Mouse (Mus musculus) Patski (cell line): ENCODE results near the gene Gata2. TPM values are rescaled to one million over a fixed set of nuclear protein-coding genes. Genes with fewer than 3 reads are reported as not detected.

Experiments used
- ATAC-seq: fragments of 100-300 bp; one replicate; pipeline ENCODE4 v1.8.0; 2021
- CTCF ChIA-PET: fragments of 350-600 bp; sonication (Branson Sonifier 250); formaldehyde crosslinking; loops from one replicate; lab custom pipeline; 2022; ENCODE audit warnings: inconsistent platforms; lab: Charles Lee
- POLR2A ChIA-PET: fragments of 350-600 bp; sonication (Branson Sonifier 250); formaldehyde crosslinking; loops from one replicate; lab custom pipeline; 2022; ENCODE audit warnings: antibody characterized with exemption, inconsistent platforms; lab: Charles Lee
- DNase-seq: peaks from one replicate; pipeline ENCODE4 v3.0.0-alpha.2; 2011; ENCODE audit warnings: low read depth, low spot score
- H3K27me3 ChIP-seq: fragments of 371-371 bp; one replicate; pipeline ENCODE4 v1.5.1; 2021
- CTCF ChIP-seq: fragments of 100-300 bp; IDR thresholded peaks from one replicate; pipeline ENCODE4 v1.5.1; 2021
- in situ Hi-C: fragments of 300-500 bp; cut with MboI; formaldehyde crosslinking; loops from 3 replicates; pipeline ENCODE4 v1.11.1; 2018; ENCODE audit warnings: low pct_unique_long_range_greater_than_20kb, mixed read lengths
- polyA plus RNA-seq: library from polyadenylated mRNA; unstranded; gene quantifications from one replicate; pipeline ENCODE4 v1.2.3, GENCODE M21; 2021

Gata2 gene
- polyA plus RNA-seq, 1 experiment from 2014 or later = 6.2 TPM

GRCm38 (mm10) chr6:88174191-88174590 lies 19.5 kb upstream of the Gata2 start:
- no peaks in the 10 kb centered on the region for H3K27me3 ChIP-seq
- ChIA-PET POLR2A (no interaction called here), CTCF (no interaction called here)
- in situ Hi-C loops = no loop called here
- no peak for DNase-seq
- no peak for ATAC-seq
- TF ChIP-seq CTCF = no peak

- ATAC-seq = no peak
- no peaks in the 10 kb centered on the region for H3K27me3 ChIP-seq
- ChIA-PET POLR2A (no interaction called here), CTCF (no interaction called here)
- in situ Hi-C loops = loop anchor here (25.0 kb wide), 1 partner anchor 688 kb away; no protein-coding TSS in a partner anchor
- DNase-seq = no peak
- TF ChIP-seq CTCF = no peak
These were observed 19.0 kb upstream of the Gata2 start for GRCm38 (mm10) chr6:88174676-88175075.

GRCm38 (mm10) chr6:88184671-88185070 lies 9.0 kb upstream of the Gata2 start:
- TF ChIP-seq CTCF = no peak
- H3K27me3 ChIP-seq = no peaks in the 10 kb centered on the region
- CTCF ChIA-PET = no interaction called here
- no peak for DNase-seq
- POLR2A ChIA-PET = no interaction called here
- in situ Hi-C loops = loop anchor here (5.0 to 25.0 kb wide), 2 partner anchors 62 to 678 kb away; no protein-coding TSS in a partner anchor
- ATAC-seq = no peak

GRCm38 (mm10) chr6:88188148-88188547 lies 5.5 kb upstream of the Gata2 start:
- DNase-seq = no peak
- in situ Hi-C loops = loop anchor here (5.0 to 25.0 kb wide), 2 partner anchors 66 to 674 kb away; no protein-coding TSS in a partner anchor
- no peaks in the 10 kb centered on the region for H3K27me3 ChIP-seq
- CTCF ChIA-PET = interaction anchor here (1.1 to 1.8 kb wide), 2 partner anchors 28 to 54 kb away, joined by 3 to 4 read pairs; no protein-coding TSS in a partner anchor
- no peak for TF ChIP-seq CTCF
- POLR2A ChIA-PET = no interaction called here
- no peak for ATAC-seq

GRCm38 (mm10) chr6:88189312-88190042 lies 4.2 kb upstream of the Gata2 start:
- DNase-seq = no peak
- H3K27me3 ChIP-seq = no peaks in the 10 kb centered on the region
- TF ChIP-seq CTCF = no peak
- POLR2A ChIA-PET = interaction anchor here (0.5 to 1.1 kb wide), 2 partner anchors 11 to 1259 kb away, joined by 3 read pairs; no protein-coding TSS in a partner anchor
- CTCF ChIA-PET = interaction anchor here (0.9 to 1.4 kb wide), 2 partner anchors 132 to 298 kb away, joined by 3 read pairs; no protein-coding TSS in a partner anchor
- in situ Hi-C loops = loop anchor here (5.0 to 25.0 kb wide), 3 partner anchors 67 to 673 kb away; no protein-coding TSS in a partner anchor
- ATAC-seq = no peak

GRCm38 (mm10) chr6:88190043-88190309 lies 3.7 kb upstream of the Gata2 start:
- ChIA-PET POLR2A (interaction anchor here (1.1 kb wide), 1 partner anchor 10 kb away, joined by 3 read pairs; no protein-coding TSS in a partner anchor), CTCF (interaction anchor here (0.9 to 1.4 kb wide), 2 partner anchors 132 to 297 kb away, joined by 3 read pairs; no protein-coding TSS in a partner anchor)
- DNase-seq (no peak), ATAC-seq (no peak)
- in situ Hi-C loops = loop anchor here (5.0 to 25.0 kb wide), 2 partner anchors 242 to 672 kb away; no protein-coding TSS in a partner anchor
- H3K27me3 ChIP-seq = no peaks in the 10 kb centered on the region
- no peak for TF ChIP-seq CTCF

GRCm38 (mm10) chr6:88190310-88191023 lies 3.2 kb upstream of the Gata2 start:
- in situ Hi-C loops = loop anchor here (5.0 to 25.0 kb wide), 2 partner anchors 242 to 672 kb away; no protein-coding TSS in a partner anchor
- CTCF ChIA-PET = interaction anchor here (0.9 to 1.4 kb wide), 2 partner anchors 131 to 297 kb away, joined by 3 read pairs; no protein-coding TSS in a partner anchor
- H3K27me3 ChIP-seq = no peaks in the 10 kb centered on the region
- DNase-seq (no peak), ATAC-seq (no peak)
- TF ChIP-seq CTCF = no peak
- POLR2A ChIA-PET = interaction anchor here (1.1 kb wide), 1 partner anchor 10 kb away, joined by 3 read pairs; no protein-coding TSS in a partner anchor

GRCm38 (mm10) chr6:88191024-88191365 lies 2.7 kb upstream of the Gata2 start:
- POLR2A ChIA-PET = no interaction called here
- ATAC-seq = no peak
- TF ChIP-seq CTCF = no peak
- no peak for DNase-seq
- no peaks in the 10 kb centered on the region for H3K27me3 ChIP-seq
- CTCF ChIA-PET = interaction anchor here (1.4 kb wide), 1 partner anchor 131 kb away, joined by 3 read pairs; no protein-coding TSS in a partner anchor
- in situ Hi-C loops = loop anchor here (5.0 to 25.0 kb wide), 2 partner anchors 241 to 671 kb away; no protein-coding TSS in a partner anchor

- DNase-seq (no peak), ATAC-seq (no peak)
- ChIA-PET POLR2A (no interaction called here), CTCF (no interaction called here)
- TF ChIP-seq CTCF = no peak
- H3K27me3 ChIP-seq = no peaks in the 10 kb centered on the region
- in situ Hi-C loops = loop anchor here (5.0 to 25.0 kb wide), 2 partner anchors 241 to 671 kb away; no protein-coding TSS in a partner anchor
These were observed 2.1 kb upstream of the Gata2 start for GRCm38 (mm10) chr6:88191411-88192070.

- POLR2A ChIA-PET = no interaction called here
- no peak for TF ChIP-seq CTCF
- CTCF ChIA-PET = interaction anchor here (1.8 kb wide), 1 partner anchor 49 kb away, joined by 8 read pairs; no protein-coding TSS in a partner anchor
- in situ Hi-C loops = loop anchor here (5.0 to 25.0 kb wide), 2 partner anchors 240 to 670 kb away; no protein-coding TSS in a partner anchor
- DNase-seq (no peak), ATAC-seq (no peak)
- H3K27me3 ChIP-seq = no peaks in the 10 kb centered on the region
These were observed 935 bp upstream of the Gata2 start for GRCm38 (mm10) chr6:88192756-88193155.
